9 mouse cellular contexts compared by ENCODE assay signal in genomic region chr11:51764816-51765215, GRCm38 (mm10). TPM values are rescaled to one million over a fixed set of nuclear protein-coding genes. Genes with fewer than 3 reads are reported as not detected.
A peak's percentile ranks its signal among the peaks of the same experiment; 100 is the strongest.
DNase-seq lines count a peak whose midpoint lies in the region; ATAC-seq lines count a peak whose summit lies in the region.
"Had no signal": no experiment of that assay in that cellular context is flagged by ENCODE, and none has a peak within 500 bp of the region (broad histone marks: within the 10 kb centered on the region; RNA-seq: fewer than 3 reads in every experiment).

No protein-coding gene starts in this region.

- no peak overlapping the region for H3K27ac ChIP-seq in kidney, embryonic 16.5 days (ENCODE audit: low read length)
- no peak overlapping the region for H3K27ac ChIP-seq in embryonic facial prominence, embryonic 15.5 days (replicated peaks)
- no peak overlapping the region for H3K27ac ChIP-seq in limb, embryonic 12.5 days
- H3K27ac ChIP-seq in neural tube, embryonic 13.5 days (replicated peaks): no peak overlapping the region

- no peak for DNase-seq in kidney, postnatal 14 days
- DNase-seq in gastrocnemius, adult 8-10 months (ENCODE audit: low spot score in 2 of 2): no peak
- DNase-seq in ovary, postnatal 14 days (ENCODE audit: low spot score): no peak
- no peak for DNase-seq in adrenal gland, adult 8-10 months
- DNase-seq: cerebellum, postnatal 25 days had no signal

- H3K4me1 ChIP-seq in kidney, embryonic 16.5 days (ENCODE audit: insufficient read depth, low read length): peaks cover 15% of the 10 kb centered on the region
- peaks cover 13% of the 10 kb centered on the region for H3K4me1 ChIP-seq in embryonic facial prominence, embryonic 15.5 days
- peaks cover 7% of the 10 kb centered on the region for H3K4me1 ChIP-seq in limb, embryonic 12.5 days (replicated peaks)
- H3K4me1 ChIP-seq in neural tube, embryonic 13.5 days (replicated peaks): peaks cover 28% of the 10 kb centered on the region

- ATAC-seq in kidney, embryonic 16.5 days (ENCODE audit: low FRiP score, low TSS enrichment): no peak
- no peak for ATAC-seq in embryonic facial prominence, embryonic 15.5 days (ENCODE audit: insufficient number of reproducible peaks, low FRiP score, low TSS enrichment, low read depth)
- ATAC-seq in limb, embryonic 12.5 days (ENCODE audit: insufficient number of reproducible peaks, insufficient read depth, low FRiP score, low TSS enrichment, low read depth): no peak
- no peak for ATAC-seq in neural tube, embryonic 13.5 days (ENCODE audit: low read depth)

- WGBS in kidney, embryonic 16.5 days: 79% methylated on average over 4 of the region's 4 CpGs
- WGBS in embryonic facial prominence, embryonic 15.5 days: 68% methylated on average over 4 of the region's 4 CpGs
- 83% methylated on average over 4 of the region's 4 CpGs for WGBS in limb, embryonic 12.5 days
- 88% methylated on average over 4 of the region's 4 CpGs for WGBS in neural tube, embryonic 13.5 days

- peak overlapping the region; percentile 87 for H3K4me2 ChIP-seq in kidney, embryonic 16.5 days (replicated peaks; ENCODE audit: low read depth, low read length)
- peak overlapping the region; percentile 77 for H3K4me2 ChIP-seq in embryonic facial prominence, embryonic 15.5 days (replicated peaks)
- peak overlapping the region; percentile 77 for H3K4me2 ChIP-seq in limb, embryonic 12.5 days
- H3K4me2 ChIP-seq in neural tube, embryonic 13.5 days: peak overlapping the region; percentile 85

- no peak overlapping the region for H3K9ac ChIP-seq in kidney, embryonic 16.5 days (replicated peaks; ENCODE audit: low read length)
- no peak overlapping the region for H3K9ac ChIP-seq in embryonic facial prominence, embryonic 15.5 days
- H3K9ac ChIP-seq in limb, embryonic 12.5 days (replicated peaks): no peak overlapping the region
- no peak overlapping the region for H3K9ac ChIP-seq in neural tube, embryonic 13.5 days

- no peaks in the 10 kb centered on the region for H3K9me3 ChIP-seq in kidney, embryonic 16.5 days (ENCODE audit: low read length)
- no peaks in the 10 kb centered on the region for H3K9me3 ChIP-seq in embryonic facial prominence, embryonic 15.5 days (replicated peaks)
- no peaks in the 10 kb centered on the region for H3K9me3 ChIP-seq in limb, embryonic 12.5 days
- no peaks in the 10 kb centered on the region for H3K9me3 ChIP-seq in neural tube, embryonic 13.5 days

- no peaks in the 10 kb centered on the region for H3K36me3 ChIP-seq in kidney, embryonic 16.5 days (ENCODE audit: insufficient read depth, low read length)
- H3K36me3 ChIP-seq in embryonic facial prominence, embryonic 15.5 days: no peaks in the 10 kb centered on the region
- 0 out of 2 replicates have a peak, but pooled peaks cover 3% of the 10 kb centered on the region for H3K36me3 ChIP-seq in limb, embryonic 12.5 days
- H3K36me3 ChIP-seq in neural tube, embryonic 13.5 days: no peaks in the 10 kb centered on the region

- H3K4me3 ChIP-seq in kidney, embryonic 16.5 days (ENCODE audit: low read length): 0 out of 2 replicates have a peak overlapping the region, but pooled peaks have one; percentile 100
- H3K4me3 ChIP-seq in embryonic facial prominence, embryonic 15.5 days (replicated peaks): peak overlapping the region; percentile 69
- no peak overlapping the region for H3K4me3 ChIP-seq in limb, embryonic 12.5 days (replicated peaks)
- H3K4me3 ChIP-seq in neural tube, embryonic 13.5 days: peak overlapping the region; percentile 89; the same call in 1 of the 2 replicates

- H3K27me3 ChIP-seq in kidney, embryonic 16.5 days (ENCODE audit: insufficient read depth, low read length): no peaks in the 10 kb centered on the region
- peaks cover 4% of the 10 kb centered on the region for H3K27me3 ChIP-seq in embryonic facial prominence, embryonic 15.5 days
- H3K27me3 ChIP-seq in limb, embryonic 12.5 days: 0 out of 2 replicates have a peak, but pooled peaks cover under 1% of the 10 kb centered on the region
- H3K27me3 ChIP-seq in neural tube, embryonic 13.5 days: peaks cover 9% of the 10 kb centered on the region; the same call in 1 of the 2 replicates

RNA-seq across cellular contexts. Expression of gene Sar1b, which starts 1.3 kb away (rescaled TPM):
- 109 and 113 TPM in 2 replicates for polyA plus RNA-seq in kidney, embryonic 16.5 days (2015; fragmentation: Nextera tagmentation; extraction: Ambion mirVana)
- 111 and 116 TPM in 2 replicates for polyA plus RNA-seq in embryonic facial prominence, embryonic 15.5 days (2015; fragmentation: Nextera tagmentation; extraction: Ambion mirVana)
- 84.6 and 89.7 TPM in 2 replicates for polyA plus RNA-seq in limb, embryonic 12.5 days (2016; fragmentation: Nextera tagmentation; extraction: Ambion mirVana)
- polyA plus RNA-seq in neural tube, embryonic 13.5 days (2015; fragmentation: Nextera tagmentation; extraction: Ambion mirVana): 200 and 212 TPM in 2 replicates
- 100 to 1,000 TPM; 497 to 597 (median 580) TPM for total RNA-seq in gastrocnemius, adult 8-10 months (2022)
- 100 to 1,000 TPM in 2 of 4 experiments, 10 to 100 TPM in 2; 96.3 to 116 (median 101) TPM for total RNA-seq in adrenal gland, adult 8-10 months (2022)

RNA-seq across cellular contexts. Expression of gene Sec24a, which starts 1.4 kb away (rescaled TPM):
- polyA plus RNA-seq in kidney, embryonic 16.5 days (2015; fragmentation: Nextera tagmentation; extraction: Ambion mirVana): 11.7 and 15.7 TPM in 2 replicates
- 15.2 and 17.4 TPM in 2 replicates for polyA plus RNA-seq in embryonic facial prominence, embryonic 15.5 days (2015; fragmentation: Nextera tagmentation; extraction: Ambion mirVana)
- 12.7 and 13.3 TPM in 2 replicates for polyA plus RNA-seq in limb, embryonic 12.5 days (2016; fragmentation: Nextera tagmentation; extraction: Ambion mirVana)
- polyA plus RNA-seq in neural tube, embryonic 13.5 days (2015; fragmentation: Nextera tagmentation; extraction: Ambion mirVana): 14.7 and 17.3 TPM in 2 replicates
- 10 to 100 TPM; 34.7 to 51.4 (median 36.2) TPM for total RNA-seq in gastrocnemius, adult 8-10 months (2022)
- total RNA-seq in adrenal gland, adult 8-10 months (2022): 10 to 100 TPM; 33.6 to 38.5 (median 37.4) TPM
